In genomic region chr6:90620791-90621583, GRCm38 (mm10) we compare ENCODE assay signal across 11 mouse cellular contexts. TPM values are rescaled to one million over a fixed set of nuclear protein-coding genes. Genes with fewer than 3 reads are reported as not detected.
A peak's percentile ranks its signal among the peaks of the same experiment; 100 is the strongest.
DNase-seq lines count a peak whose midpoint lies in the region; ATAC-seq lines count a peak whose summit lies in the region.
"Had no signal": no experiment of that assay in that cellular context is flagged by ENCODE, and none has a peak within 500 bp of the region (broad histone marks: within the 10 kb centered on the region; RNA-seq: fewer than 3 reads in every experiment).

No protein-coding gene starts in this region.

- no peaks in the 10 kb centered on the region for H3K27me3 ChIP-seq in kidney, embryonic 14.5 days (ENCODE audit: control insufficient read depth, insufficient read depth, low read length)
- no peaks in the 10 kb centered on the region for H3K27me3 ChIP-seq in embryonic facial prominence, embryonic 10.5 days (replicated peaks; ENCODE audit: low read depth, poor library complexity, severe bottlenecking)
- H3K27me3 ChIP-seq in liver, embryonic 11.5 days (replicated peaks; ENCODE audit: control insufficient read depth, insufficient read depth, low read length), result no peaks in the 10 kb centered on the region
- H3K27me3 ChIP-seq: stomach, embryonic 15.5 days had no signal

- H3K4me2 ChIP-seq in kidney, embryonic 14.5 days (replicated peaks; ENCODE audit: low read depth, low read length), result no peak overlapping the region
- peak overlapping the region; percentile 63 for H3K4me2 ChIP-seq in liver, embryonic 11.5 days
- H3K4me2 ChIP-seq: stomach, embryonic 15.5 days had no signal

- H3K9me3 ChIP-seq in kidney, embryonic 14.5 days (ENCODE audit: control insufficient read depth, low read length), result no peaks in the 10 kb centered on the region
- H3K9me3 ChIP-seq in embryonic facial prominence, embryonic 10.5 days, result no peaks in the 10 kb centered on the region
- H3K9me3 ChIP-seq in liver, embryonic 11.5 days (ENCODE audit: control insufficient read depth, low read length), result no peaks in the 10 kb centered on the region
- H3K9me3 ChIP-seq: stomach, embryonic 15.5 days had no signal

- H3K4me3 ChIP-seq in kidney, embryonic 14.5 days (ENCODE audit: low read length), result no peak overlapping the region
- no peak overlapping the region for H3K4me3 ChIP-seq in embryonic facial prominence, embryonic 10.5 days
- H3K4me3 ChIP-seq in liver, embryonic 11.5 days (ENCODE audit: low read depth, low read length), result peak overlapping the region; percentile 51
- H3K4me3 ChIP-seq: stomach, embryonic 15.5 days had no signal

- H3K36me3 ChIP-seq in kidney, embryonic 14.5 days (ENCODE audit: control insufficient read depth, insufficient read depth, low read length), result no peaks in the 10 kb centered on the region
- no peaks in the 10 kb centered on the region for H3K36me3 ChIP-seq in embryonic facial prominence, embryonic 10.5 days (replicated peaks)
- peaks cover 5% of the 10 kb centered on the region for H3K36me3 ChIP-seq in liver, embryonic 11.5 days (ENCODE audit: control insufficient read depth, insufficient read depth, low read length)
- H3K36me3 ChIP-seq: stomach, embryonic 15.5 days had no signal

- DNase-seq in gastrocnemius, adult 18-20 months (ENCODE audit: low spot score), result peak; percentile 60
- no peak for DNase-seq in gastrocnemius, adult 8-10 months (ENCODE audit: low spot score in 2 of 2)
- DNase-seq in kidney, adult 8-10 months, result no peak
- no peak for DNase-seq in embryonic facial prominence, embryonic 10.5 days (ENCODE audit: low spot score)
- no peak for DNase-seq in liver, embryonic 11.5 days (ENCODE audit: low spot score)
- no peak for DNase-seq in adrenal gland, adult 18-20 months (ENCODE audit: low spot score in 2 of 2)
- no peak for DNase-seq in cerebellum, postnatal 36 days
- DNase-seq: adrenal gland, postnatal 10 days; cerebellum, adult 18-20 months had no signal

- peak; percentile 79 for ATAC-seq in kidney, embryonic 14.5 days (ENCODE audit: low FRiP score, low TSS enrichment)
- no peak for ATAC-seq in liver, embryonic 11.5 days (replicated peaks; ENCODE audit: low FRiP score)

- 28% methylated on average over 9 of the region's 9 CpGs for WGBS in kidney, embryonic 14.5 days
- WGBS in embryonic facial prominence, embryonic 10.5 days, result 39% methylated on average over 9 of the region's 9 CpGs
- WGBS in liver, embryonic 11.5 days, result 58% methylated on average over 9 of the region's 9 CpGs

- peak overlapping the region; percentile 74 for H3K27ac ChIP-seq in kidney, embryonic 14.5 days (ENCODE audit: low read depth, low read length)
- peak overlapping the region; percentile 63 for H3K27ac ChIP-seq in embryonic facial prominence, embryonic 10.5 days (replicated peaks)
- H3K27ac ChIP-seq in liver, embryonic 11.5 days (ENCODE audit: low read depth, low read length), result peak overlapping the region; percentile 94
- H3K27ac ChIP-seq: stomach, embryonic 15.5 days had no signal

- H3K9ac ChIP-seq in kidney, embryonic 14.5 days (ENCODE audit: low read depth, low read length), result no peak overlapping the region
- H3K9ac ChIP-seq in liver, embryonic 11.5 days (ENCODE audit: low read depth, low read length), result peak overlapping the region; percentile 86
- H3K9ac ChIP-seq: stomach, embryonic 15.5 days had no signal

- peaks cover 51% of the 10 kb centered on the region for H3K4me1 ChIP-seq in kidney, embryonic 14.5 days (ENCODE audit: control insufficient read depth, insufficient read depth, low read length)
- peaks cover 20% of the 10 kb centered on the region for H3K4me1 ChIP-seq in embryonic facial prominence, embryonic 10.5 days
- peaks cover 73% of the 10 kb centered on the region for H3K4me1 ChIP-seq in liver, embryonic 11.5 days (replicated peaks; ENCODE audit: control insufficient read depth, insufficient read depth, low read length)

RNA-seq across cellular contexts. Expression of gene Slc41a3, which starts 16.5 kb away (rescaled TPM):
- total RNA-seq in gastrocnemius, adult 18-20 months (2021), result 10 to 100 TPM; 83.4 to 93.7 TPM
- 10 to 100 TPM; 60.8 to 78.9 (median 75.8) TPM for total RNA-seq in gastrocnemius, adult 8-10 months (2022)
- 4.2 and 7.2 TPM in 2 replicates for polyA plus RNA-seq in kidney, embryonic 14.5 days (2014; fragmentation: Nextera tagmentation; extraction: Ambion mirVana)
- 1.7 and 2.2 TPM in 2 replicates for polyA plus RNA-seq in embryonic facial prominence, embryonic 10.5 days (2016; fragmentation: Nextera tagmentation; extraction: Ambion mirVana)
- polyA plus RNA-seq in liver, embryonic 11.5 days (2014; fragmentation: Nextera tagmentation; extraction: Ambion mirVana), result 43.0 and 46.2 TPM in 2 replicates
- total RNA-seq in adrenal gland, adult 18-20 months (2021), result 10 to 100 TPM; 29.1 to 67.6 TPM
